Mouse (Mus musculus): Measurements from ENCODE around the gene Zfp113.

GRCm38 (mm10) chr5:138118041-138118440, 37.5 kb downstream of the Zfp113 start:
- TF ChIP-seq GATA1 (IDR thresholded peaks at IDR 0.05; ENCODE audit: low read length): no peak
- TF ChIP-seq TAL1 (IDR thresholded peaks at IDR 0.05; ENCODE audit: low read length): no peak

Measured in erythroblast, embryonic 14.5 days (primary cell).